Mouse (Mus musculus) kidney, postnatal 10 days (tissue): ENCODE measurements at regions not wholly inside any gene's neighbourhood (a gene's known extent, or its start where the extent isn't known, plus 50 kb on each side); places are given as distances from the start of the nearest gene placed in this dataset.
A peak's percentile ranks its signal among the peaks of the same experiment; 100 is the strongest.

Experiments used
- DNase-seq: peaks from one replicate; pipeline ENCODE4 v3.0.0; 2021; ENCODE audit warnings: mixed read lengths

DNA sequence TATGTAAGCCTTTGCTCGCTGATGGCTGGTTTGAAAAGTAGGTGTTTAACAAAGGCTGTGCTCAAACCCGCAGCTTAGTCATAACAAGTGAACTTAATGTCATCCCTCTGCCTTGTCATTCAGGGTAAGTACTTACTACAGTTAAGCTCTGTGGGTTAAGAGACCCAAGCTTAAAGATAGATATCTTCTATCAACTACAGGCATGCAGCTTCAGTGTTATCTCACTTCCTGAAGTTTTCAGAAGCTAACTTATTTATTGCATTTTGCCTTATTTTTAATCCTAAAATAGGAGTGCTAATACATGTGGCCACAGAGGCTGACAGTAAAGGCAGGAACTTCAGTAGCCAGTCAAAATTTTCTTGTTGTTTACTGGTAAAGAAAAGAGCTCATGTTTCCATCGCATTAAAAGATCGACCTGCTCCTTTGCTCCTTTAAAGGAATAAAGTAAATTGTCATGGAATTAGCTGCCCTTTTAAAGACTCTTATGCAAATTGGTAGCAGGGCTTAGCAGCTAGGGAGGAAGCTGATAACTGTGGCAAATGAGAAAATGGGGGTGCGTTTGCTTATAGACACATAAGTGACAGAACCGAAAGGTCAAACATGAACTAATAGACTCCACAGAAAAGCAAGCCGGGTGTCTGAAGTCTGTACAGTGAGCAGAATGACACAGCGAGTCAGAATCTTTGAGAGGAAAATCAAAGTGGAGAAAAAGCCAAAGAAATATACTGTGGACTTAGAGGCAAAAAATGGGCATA is 55.9 kb upstream of the Inpp4b start:
- DNase-seq: no peak

DNA sequence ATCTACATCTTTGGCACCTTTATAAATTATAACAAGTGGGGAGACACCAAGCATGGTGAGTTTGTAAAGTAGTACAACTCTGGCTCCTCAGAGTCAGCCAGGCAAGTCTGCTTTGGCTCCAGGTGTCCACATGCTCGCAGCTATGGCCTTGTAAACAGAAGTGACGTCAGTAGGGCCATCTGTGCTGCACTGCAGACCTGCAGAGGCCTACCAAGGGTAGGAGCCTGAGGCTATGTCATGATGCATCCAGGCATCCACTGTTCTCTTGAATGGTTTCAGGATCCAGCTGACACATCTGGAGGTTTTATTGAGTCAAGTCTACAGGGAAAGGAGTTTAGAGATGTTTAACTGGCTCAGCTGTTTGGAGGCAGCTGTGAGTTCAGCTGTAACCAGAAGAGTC is 82.3 kb upstream of the Inpp4b start:
- no peak for DNase-seq

DNA sequence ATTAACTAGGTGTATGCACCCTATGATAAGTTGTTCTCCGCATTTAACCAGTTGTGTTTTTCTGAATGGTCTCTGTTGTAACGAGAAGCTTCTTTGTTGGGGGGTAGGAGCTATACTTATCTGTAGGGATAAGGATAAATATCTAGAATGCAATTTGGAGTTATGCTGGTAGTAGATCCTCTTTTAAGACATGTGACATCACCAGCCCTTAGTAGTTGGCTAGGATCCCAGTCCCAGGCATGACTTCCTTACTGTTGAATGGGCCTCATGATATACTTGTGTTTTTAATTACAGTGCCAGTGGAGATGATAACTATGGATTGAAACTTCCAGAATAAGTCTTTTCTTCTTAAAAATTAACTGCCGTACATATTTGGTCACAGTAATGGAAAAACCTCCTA is 118.5 kb upstream of the Inpp4b start:
- no peak for DNase-seq

DNA sequence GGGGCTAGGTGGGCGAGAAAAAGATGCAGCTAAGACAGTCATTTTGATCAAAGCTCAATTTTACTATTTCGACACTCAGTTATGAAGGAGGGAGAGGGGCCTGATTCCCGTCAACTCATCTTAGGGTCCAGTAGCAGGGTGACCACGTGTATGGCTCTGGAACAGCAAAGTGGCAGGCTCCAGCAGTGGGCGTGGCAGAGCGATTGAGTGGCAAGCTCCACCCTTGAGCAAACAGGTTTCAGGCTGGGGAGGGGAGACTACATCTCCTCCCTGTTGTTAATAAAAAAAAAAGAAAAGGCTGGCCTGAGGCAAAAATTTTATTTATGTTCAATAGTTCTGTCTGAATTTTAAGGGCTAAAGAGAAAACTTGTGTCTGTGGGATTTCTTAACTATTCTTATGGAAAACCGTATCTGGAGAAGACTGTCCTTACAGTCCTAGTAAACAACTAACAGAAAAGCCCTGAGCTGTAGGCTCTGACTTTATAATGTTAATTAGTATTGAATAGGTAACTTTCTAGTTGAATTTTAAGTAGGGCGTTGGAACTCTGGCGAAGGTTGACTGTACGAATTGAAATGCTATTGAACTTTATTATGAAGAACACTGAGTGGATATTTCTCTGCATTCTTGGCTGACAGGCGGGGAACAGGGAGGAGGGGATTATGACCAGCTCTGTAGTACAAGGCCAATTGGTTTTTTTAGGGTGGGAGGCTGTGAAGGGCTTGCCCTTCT is 155.1 kb upstream of the Inpp4b start:
- peak; percentile 34 for DNase-seq

DNA sequence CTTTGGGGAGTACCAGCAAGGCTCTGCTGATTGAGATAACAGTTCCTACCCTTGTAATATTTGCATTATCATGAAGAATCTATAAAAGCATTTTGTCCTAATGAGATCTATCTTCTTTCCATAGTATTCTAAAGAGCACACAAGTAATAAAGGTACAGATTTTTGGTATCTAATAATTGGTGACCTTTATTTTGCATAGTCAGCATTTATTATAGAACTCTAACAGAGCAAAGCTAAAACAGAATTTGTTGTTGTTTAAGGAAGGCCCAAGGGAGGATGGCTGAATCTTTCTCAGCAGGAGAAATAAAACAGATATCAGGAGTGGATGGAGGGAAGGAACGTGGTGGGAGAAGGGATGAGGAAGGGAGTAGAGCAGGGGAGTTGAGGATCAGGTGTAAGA is 160.8 kb upstream of the Usp38 start:
- DNase-seq: no peak

DNA sequence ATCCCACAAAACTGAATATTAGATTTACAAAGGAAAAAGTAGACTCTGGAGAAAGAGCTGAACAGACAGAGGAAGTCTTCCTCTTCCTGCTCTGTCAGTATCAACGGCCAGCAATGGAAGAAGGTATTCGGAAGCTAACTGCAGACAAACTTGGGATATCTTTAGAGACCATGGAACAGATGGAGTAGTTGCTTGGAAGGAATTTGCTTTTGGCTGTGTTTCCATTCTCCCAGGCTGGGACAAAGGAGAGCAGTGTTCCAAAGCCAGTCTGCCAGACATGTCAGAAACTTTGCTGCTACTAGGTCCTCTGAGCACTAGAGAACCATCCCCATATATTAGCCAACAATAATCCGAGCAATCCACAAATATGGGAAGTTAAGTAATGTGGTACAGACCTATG is 132.5 kb upstream of the Usp38 start:
- no peak for DNase-seq

DNA sequence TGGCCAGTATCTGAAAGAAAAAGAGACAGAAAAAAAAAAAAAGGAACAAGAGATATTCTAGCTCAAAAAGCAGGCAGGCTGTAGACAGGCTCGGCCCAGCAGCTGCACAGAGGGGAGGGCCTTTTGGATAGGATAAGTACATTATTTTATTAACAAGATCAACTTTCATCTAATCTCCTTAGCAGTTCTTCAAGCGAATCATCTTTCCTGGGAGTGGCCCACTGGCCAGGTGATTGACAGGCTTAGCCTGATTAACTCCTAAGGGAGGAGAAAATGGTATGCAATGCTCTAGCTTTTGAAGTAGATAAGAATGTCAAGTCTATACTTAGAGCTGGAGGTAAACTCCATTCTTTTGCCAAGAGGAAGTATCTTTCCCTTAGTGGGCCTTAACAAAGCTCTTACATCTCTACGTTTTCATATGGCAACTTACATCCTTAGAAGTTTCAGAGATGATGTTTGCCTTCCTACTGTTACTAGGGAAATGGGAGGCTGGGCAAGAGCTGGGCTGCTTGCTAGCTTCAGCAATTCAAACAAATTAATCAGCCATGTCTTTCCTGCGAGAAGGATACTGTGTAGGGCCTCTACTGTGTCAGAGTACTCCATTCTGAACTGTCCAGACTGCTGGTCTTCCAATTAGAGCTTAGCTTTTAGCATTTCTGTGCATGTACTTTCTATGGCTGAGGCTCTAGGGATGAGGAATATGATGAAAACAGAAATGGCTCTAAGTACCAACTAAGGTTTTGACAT is 92.2 kb upstream of the Usp38 start:
- DNase-seq: no peak

DNA sequence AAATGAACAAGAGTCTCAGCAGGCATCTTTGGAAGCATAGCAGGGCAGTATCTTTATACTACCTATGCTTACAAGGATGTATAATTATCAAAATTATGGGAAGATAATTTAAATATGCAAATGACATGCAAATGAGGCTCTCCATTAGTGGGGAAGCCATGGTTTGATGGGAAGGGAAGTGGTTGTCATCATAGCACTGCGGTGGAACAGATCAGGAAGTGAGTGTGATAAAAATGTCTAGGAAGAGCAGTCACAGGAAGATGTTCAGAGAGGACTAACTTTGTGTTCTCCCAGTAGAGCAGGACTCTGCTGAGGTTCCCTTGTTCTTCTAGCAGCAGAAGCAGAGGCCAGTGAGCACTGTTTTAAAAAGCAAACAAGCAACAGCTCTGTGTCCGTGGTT is 84.2 kb upstream of the Usp38 start:
- no peak for DNase-seq

DNA sequence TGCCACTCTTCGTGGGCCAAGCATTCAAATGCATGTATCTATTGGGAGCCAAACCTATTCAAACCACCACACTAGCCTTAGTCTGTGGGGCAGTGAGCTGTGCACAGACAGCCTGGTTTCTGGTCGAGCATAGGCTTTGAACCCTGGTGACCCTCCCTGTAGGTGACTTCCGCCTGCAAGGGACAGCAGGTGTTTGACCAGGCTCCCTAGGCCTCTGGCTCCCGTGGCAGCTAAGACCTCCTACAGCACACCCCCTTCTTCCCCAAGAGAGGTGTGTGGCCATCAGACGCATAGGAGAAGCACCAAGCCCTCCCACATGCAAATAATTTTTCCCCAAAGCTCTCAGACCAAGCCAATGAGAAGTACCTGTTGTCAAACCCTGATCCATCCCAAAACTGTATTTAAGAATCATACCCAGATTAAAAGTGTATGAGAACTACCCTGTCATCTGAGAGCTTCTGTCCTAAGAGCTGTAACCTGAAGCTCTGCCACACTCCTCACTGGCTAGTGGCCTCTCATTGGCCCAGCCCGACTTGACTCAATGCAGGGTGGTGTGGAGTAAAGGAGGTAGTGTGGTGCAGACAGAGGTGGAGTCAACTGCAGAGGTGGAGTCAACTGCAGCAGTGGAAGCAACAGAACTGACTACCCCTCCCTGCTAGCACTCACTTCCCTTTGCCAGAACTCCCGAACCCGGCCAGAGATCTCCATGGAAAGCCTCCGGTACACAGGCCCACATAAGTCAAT is 82.5 kb upstream of the Usp38 start:
- peak; percentile 9 for DNase-seq

DNA sequence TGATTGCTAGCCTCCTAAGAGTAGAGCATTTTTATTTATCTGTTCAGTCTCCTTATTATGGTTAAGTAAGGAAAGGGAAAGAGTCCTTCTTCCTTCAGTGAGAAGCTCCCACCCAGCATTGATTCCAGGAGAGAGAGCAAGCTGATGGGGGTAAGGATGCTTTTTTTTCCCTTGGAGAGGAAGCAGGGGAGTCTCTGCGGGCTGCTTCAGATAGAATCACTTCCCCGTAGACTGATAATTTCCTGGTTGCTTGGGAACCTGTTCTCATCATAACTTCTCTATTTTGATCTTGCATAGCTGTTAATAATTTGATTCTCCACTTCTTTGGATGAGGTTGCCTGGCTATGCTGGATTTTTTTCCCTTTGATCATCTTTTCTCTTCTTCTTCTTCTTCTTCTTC is 80.5 kb upstream of the Usp38 start:
- no peak for DNase-seq

DNA sequence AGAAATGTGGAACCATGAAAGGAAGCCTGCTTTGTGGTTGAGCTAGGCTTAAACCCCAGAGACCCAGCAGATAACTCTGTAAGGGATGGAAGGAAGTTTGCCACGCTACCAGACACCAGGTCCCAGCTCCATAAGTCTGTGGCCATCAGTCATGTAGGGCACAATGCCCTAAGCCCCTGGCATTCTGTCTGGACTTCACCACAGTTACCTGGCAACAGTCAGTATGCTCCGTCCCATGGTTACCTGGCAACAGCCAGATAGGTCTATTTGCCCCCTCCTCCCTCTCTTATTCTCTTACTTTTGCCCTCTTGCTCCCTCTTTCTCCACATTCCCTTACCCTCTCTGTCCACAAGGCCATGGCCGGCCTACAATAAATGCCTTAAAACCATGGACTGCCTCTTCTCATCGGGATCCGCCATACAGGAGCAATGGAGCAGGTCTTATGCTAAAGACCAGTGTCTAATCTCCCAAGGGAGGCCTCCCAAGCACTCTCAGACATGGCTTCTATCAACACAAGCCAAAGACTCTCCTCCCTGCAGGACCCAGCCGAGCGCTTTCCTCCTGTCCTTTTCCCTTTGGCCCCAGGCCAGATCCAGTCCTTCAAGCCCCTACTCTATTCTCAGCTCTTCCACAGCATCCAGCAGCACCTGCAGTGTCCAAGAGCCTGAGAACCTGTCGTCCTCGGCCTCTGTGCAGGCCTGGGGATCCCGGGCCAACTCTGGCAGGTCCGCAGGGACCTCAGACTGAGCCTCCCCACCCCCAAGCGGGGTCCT is 66.3 kb upstream of the Usp38 start:
- no peak for DNase-seq

DNA sequence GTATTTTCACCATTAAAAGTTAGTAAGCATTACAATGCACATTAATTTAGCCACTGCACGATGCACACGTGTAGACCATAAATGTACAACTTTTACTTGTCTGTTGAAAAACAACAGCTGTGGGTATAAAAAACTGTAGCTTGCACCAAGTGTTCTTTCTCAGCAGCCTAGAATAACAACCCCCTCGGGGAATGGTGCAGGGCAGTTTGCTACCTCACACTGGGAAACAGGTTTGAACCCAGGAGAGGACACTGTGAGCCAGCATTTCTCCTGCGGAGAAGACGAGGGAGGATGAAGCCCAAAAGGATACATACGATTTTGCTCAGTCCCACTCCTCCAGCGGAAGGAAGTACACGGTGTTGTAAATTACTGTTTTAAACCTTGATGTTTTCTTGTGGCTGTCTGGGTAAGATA is 65.2 kb upstream of the Usp38 start:
- no peak for DNase-seq

DNA sequence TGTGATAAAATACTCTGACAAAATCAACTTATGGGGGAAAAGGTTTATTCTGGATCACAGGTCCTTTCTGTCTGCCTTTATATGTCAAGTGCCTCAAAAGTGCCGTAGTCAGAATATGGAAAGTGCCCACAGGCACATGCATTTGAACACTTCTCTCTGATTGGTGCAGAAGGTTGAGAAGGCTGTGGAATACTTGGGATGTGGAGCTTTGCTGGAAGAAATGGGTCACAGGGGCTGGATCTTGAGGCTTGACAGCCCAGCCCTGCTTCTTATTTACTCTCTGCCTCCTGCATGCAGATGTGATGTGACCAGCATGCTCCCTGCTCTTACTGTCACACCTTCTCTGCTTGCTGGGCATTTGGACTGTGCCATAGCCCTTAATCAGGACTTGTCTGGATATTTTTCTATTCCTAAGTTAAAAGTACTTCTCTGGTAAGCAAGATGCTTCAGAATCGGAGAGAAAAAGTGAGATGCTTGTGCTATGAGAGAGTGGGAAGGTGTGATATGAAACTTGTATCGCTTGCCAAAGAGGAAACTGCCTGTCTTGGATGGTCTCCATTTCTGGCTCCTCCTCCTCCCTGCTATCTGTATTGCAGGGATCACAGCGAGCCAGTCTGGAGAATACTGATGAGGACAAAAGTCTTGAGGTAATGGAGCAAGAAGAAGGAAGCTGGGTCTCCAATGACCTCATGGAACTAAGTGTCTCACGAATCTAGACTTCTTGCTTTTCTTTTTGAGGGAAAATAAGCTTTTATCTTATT is 54.5 kb upstream of the Usp38 start:
- no peak for DNase-seq

DNA sequence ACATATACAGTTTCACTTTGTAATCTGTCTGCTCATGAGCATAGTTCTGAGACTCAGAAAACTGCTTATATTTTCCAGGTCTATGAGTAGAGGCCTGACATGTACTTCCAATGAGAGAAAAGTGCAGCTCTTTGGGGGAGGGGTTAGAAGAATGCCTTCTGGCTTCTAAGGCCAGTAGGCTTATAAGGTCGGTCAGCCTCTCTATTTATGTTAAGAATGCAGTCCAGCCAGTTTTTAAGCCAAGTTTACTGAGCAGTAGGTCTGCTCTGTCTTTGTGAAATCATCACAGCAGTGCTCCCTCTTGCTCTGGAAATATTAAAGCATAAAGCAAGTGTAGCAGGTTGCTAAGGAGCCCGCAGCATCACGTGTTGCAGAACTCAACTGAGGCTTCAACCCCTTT is 53.8 kb upstream of the Usp38 start:
- DNase-seq: no peak

DNA sequence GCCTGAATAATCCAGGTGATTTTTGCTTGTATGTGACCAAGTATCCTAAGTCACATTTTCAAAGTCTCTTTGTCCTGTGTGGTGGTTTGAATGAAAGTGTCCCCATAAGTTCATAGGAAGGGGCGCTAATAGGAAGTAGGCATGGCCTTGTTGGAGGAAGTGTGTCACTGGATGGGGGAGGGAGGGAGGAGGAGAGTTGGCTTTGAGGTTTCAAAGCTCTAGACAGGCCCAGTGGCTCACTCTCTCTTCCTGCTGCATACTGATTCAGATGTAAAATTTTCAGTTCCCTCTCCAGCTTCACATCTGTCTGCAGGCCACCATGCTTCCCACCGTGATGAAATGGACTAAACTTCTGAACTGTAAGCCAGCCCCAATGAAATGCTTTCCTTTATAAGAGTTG is 52.0 kb upstream of the Usp38 start:
- DNase-seq: no peak
